Mouse (Mus musculus): ENCODE data around the gene Uggt2. TPM values are rescaled to one million over a fixed set of nuclear protein-coding genes. Genes with fewer than 3 reads are reported as not detected.
"Not testable (repeated sequence)": the region's sequence is repeated elsewhere in the genome, so short reads cannot be mapped to it uniquely, and the experiment has no call there.

Uggt2 gene
- total and polyA plus RNA-seq, 2 experiments from 2014 or later, result 12.6 to 31.0 TPM

DNA sequence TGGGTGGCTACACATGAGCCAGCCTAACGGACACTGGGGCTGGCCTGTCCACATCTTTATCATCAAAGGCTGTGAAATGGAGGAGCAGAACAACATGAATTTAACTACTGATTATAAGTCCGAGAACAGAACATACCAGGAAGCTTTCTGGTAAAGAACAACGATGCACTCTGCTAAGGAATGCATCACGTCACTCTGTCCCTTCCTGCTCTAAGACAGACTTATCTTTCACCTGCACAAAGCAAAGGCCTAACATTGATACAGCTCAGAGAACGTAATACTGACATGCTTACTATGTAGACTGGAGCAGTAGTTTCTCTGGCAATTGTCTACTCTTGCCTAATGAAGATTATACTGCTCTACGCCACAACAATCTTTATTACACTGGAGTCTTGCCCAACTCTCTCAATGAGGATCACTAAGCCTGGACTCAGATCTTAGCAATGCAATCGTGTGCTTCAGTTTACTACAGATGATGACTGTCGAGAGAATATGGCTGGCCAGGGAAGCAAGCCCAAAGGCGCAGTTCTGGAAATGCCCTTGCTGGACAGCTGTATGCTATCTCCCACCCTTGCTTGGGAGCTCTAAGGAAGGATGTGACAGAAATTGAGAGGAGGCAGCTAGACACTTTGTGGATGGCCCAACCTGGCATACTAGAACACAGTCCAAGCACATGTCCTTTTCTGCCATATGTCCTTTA is 103.9 kb downstream of the Uggt2 start:
- WGBS, result 92% methylated on average over 9 of the region's 9 CpGs
- no peak overlapping the region for H3K4me2 ChIP-seq (ENCODE audit: low read depth, low read length, poor library complexity, severe bottlenecking)
- no peaks in the 10 kb centered on the region for H3K4me1 ChIP-seq (ENCODE audit: insufficient read depth, low read length)
- H3K9me3 ChIP-seq (ENCODE audit: low read length), result no peaks in the 10 kb centered on the region
- TF ChIP-seq CTCF (IDR thresholded peaks at IDR 0.05), result no peak
- no peak overlapping the region for H3K9ac ChIP-seq (replicated peaks; ENCODE audit: low read length, poor library complexity, severe bottlenecking)
- H3K4me3 ChIP-seq (ENCODE audit: low read depth, low read length), result no peak overlapping the region
- no peak for DNase-seq (ENCODE audit: low spot score)
- no peaks in the 10 kb centered on the region for H3K27me3 ChIP-seq (ENCODE audit: insufficient read depth, low read length)
- H3K36me3 ChIP-seq (ENCODE audit: insufficient read depth, low read length), result peaks cover 35% of the 10 kb centered on the region
- H3K27ac ChIP-seq (ENCODE audit: low read depth, low read length), result no peak overlapping the region
- no peak for ATAC-seq (ENCODE audit: low FRiP score)

DNA sequence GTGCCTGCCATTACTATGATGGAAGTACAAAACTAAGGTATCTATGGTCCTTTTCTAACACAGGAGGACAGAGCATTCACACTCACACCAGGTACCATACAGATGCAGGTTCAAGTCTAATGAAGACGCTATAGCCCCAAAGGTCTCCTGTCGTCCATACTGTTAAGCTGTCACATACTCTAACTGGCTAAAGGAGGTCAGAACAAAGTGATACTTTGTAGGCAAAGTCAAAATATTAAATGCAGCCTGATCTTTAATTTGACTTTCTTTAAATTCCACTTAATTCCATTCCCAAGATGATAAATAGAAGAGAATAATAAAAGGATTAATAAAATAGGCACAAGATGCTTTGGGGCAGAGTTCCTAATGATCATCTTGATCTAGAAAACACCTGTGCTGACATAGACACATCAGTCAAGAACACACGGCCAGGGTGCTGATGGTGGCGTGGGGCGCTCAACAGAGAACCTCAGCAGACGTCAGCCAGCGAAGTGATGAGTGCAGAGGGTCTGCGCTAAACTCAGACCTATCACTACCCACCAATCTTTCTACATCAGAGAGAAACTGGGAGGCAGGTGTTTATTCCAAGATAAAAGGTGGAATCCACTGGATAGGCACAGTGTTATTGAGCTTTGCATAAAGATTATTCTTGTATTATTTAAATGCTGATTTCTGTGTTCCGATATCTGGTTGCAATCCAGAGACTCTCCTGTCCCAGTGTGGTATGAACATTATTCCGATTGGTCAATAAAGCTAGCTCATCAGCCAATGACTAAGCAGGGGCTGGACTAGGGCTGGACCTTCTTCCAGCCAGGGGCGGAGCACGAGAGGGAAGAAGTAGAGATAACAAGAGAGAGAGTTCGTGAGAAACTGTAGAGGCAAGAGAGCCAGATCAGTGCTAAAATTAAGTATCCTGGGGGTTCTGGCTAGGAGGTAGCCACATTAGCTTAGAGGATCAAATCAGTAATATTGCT is 111.4 kb downstream of the Uggt2 start:
- Histone ChIP-seq H3K36me3 (ENCODE audit: insufficient read depth, low read length) (peaks cover 5% of the 10 kb centered on the region), H3K9me3 (ENCODE audit: low read length) (no peaks in the 10 kb centered on the region), H3K4me2 (ENCODE audit: low read depth, low read length, poor library complexity, severe bottlenecking) (no peak overlapping the region), H3K27me3 (ENCODE audit: insufficient read depth, low read length) (no peaks in the 10 kb centered on the region), H3K4me3 (ENCODE audit: low read depth, low read length) (no peak overlapping the region), H3K9ac (replicated peaks; ENCODE audit: low read length, poor library complexity, severe bottlenecking) (no peak overlapping the region), H3K27ac (ENCODE audit: low read depth, low read length) (no peak overlapping the region), H3K4me1 (ENCODE audit: insufficient read depth, low read length) (no peaks in the 10 kb centered on the region)
- no peak for TF ChIP-seq CTCF (IDR thresholded peaks at IDR 0.05)
- ATAC-seq (ENCODE audit: low FRiP score) (0 out of 2 replicates have a peak, but pooled peaks have one; percentile 11), DNase-seq (ENCODE audit: low spot score) (no peak)
- 63% methylated on average over 13 of the region's 13 CpGs for WGBS

DNA sequence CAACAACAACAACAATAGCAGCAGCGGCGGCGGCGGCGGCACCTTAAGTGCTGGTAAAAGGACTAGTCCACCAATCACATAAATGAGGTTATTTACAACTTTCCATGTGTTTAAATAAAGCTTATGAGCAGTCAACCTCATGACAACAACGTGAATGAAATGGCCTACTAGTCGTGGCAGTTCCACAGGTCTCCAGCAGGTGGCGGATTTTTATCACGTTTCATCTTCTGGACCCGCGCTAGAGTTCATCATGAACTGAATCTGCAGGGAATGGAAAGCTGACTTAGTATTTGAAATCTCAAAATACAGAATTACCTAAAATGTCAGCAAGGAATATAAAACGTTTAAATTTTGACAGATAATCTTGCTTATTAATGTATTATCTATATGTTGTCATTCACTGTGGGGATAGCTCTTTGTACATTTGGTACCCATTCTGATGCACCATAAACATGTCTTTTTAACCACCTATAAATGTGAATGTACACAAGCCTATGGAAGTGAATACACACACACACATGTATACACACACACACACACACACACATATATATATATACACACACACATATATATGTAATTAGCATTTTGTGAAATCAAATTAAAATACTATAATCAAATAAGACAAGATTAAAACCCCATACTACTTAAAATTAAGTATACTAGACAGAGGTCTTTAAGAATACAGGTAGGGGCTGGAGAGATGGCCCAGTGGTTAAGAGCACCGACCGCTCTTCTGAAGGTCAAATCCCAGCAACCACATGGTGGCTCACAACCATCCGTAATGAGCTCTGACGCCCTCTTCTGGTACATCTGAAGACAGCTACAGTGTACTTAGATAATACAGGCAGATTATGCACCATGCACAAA is 112.3 kb downstream of the Uggt2 start:
- Histone ChIP-seq H3K9ac (replicated peaks; ENCODE audit: low read length, poor library complexity, severe bottlenecking) (no peak overlapping the region), H3K4me3 (ENCODE audit: low read depth, low read length) (no peak overlapping the region), H3K36me3 (ENCODE audit: insufficient read depth, low read length) (peaks cover 4% of the 10 kb centered on the region), H3K9me3 (ENCODE audit: low read length) (no peaks in the 10 kb centered on the region), H3K27ac (ENCODE audit: low read depth, low read length) (no peak overlapping the region), H3K4me1 (ENCODE audit: insufficient read depth, low read length) (no peaks in the 10 kb centered on the region), H3K27me3 (ENCODE audit: insufficient read depth, low read length) (no peaks in the 10 kb centered on the region), H3K4me2 (ENCODE audit: low read depth, low read length, poor library complexity, severe bottlenecking) (no peak overlapping the region)
- 39% methylated on average over 16 of the region's 16 CpGs for WGBS
- TF ChIP-seq CTCF (IDR thresholded peaks at IDR 0.05), result peak; percentile 91
- peak; percentile 85 for DNase-seq (ENCODE audit: low spot score)
- peak; percentile 20; the same call in 1 of the 2 replicates for ATAC-seq (ENCODE audit: low FRiP score)

DNA sequence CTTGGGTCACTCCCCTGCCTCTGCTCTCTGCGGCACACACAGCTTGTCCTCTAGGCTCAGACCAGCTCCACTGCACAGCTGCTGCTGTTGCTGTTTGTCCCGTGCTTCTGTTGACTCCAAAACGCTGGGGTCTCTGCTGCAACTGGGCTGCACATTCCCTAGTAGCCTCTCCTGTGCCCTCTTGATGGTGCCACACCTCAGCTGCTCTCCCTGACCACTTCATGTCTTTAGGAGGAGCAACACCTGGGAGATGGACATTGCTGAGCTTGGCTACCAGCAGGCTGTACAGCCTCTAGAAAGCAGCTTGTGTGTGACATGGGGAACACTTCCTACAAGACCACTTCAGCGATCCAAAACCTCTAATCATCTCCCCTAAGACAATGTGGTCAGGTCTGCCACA is 115.1 kb downstream of the Uggt2 start:
- H3K4me2 ChIP-seq (ENCODE audit: low read depth, low read length, poor library complexity, severe bottlenecking), result no peak overlapping the region
- ATAC-seq (ENCODE audit: low FRiP score) (no peak), DNase-seq (ENCODE audit: low spot score) (no peak)
- no peak overlapping the region for H3K9ac ChIP-seq (replicated peaks; ENCODE audit: low read length, poor library complexity, severe bottlenecking)
- no peak overlapping the region for H3K4me3 ChIP-seq (ENCODE audit: low read depth, low read length)
- H3K27ac ChIP-seq (ENCODE audit: low read depth, low read length), result no peak overlapping the region
- H3K36me3 ChIP-seq (ENCODE audit: insufficient read depth, low read length), result peaks cover 11% of the 10 kb centered on the region
- H3K9me3 ChIP-seq (ENCODE audit: low read length), result no peaks in the 10 kb centered on the region
- WGBS, result 89% methylated on average over 4 of the region's 4 CpGs
- no peak for TF ChIP-seq CTCF (IDR thresholded peaks at IDR 0.05)
- no peaks in the 10 kb centered on the region for H3K27me3 ChIP-seq (ENCODE audit: insufficient read depth, low read length)
- no peaks in the 10 kb centered on the region for H3K4me1 ChIP-seq (ENCODE audit: insufficient read depth, low read length)

DNA sequence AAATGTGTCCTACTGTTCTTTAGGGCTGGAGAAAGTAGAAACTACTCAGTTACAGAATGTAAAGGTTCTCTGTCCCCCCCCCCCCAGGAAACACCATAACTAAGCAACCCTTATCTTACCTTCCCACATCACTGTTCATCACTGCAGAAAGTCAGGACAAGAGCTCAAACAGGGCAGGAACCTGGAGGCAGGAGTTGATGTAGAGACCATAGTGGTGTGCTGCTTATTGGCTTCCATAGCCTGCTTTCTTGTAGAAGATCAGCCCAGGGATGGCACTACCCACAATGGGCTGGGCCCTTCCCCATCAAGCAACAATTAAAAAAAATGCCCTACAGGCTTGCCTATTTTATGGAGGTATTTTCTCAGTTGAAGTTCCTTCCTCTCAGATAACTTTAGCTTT is 115.8 kb downstream of the Uggt2 start:
- Histone ChIP-seq H3K4me3 (ENCODE audit: low read depth, low read length) (no peak overlapping the region), H3K27me3 (ENCODE audit: insufficient read depth, low read length) (no peaks in the 10 kb centered on the region), H3K4me1 (ENCODE audit: insufficient read depth, low read length) (no peaks in the 10 kb centered on the region), H3K27ac (ENCODE audit: low read depth, low read length) (no peak overlapping the region), H3K4me2 (ENCODE audit: low read depth, low read length, poor library complexity, severe bottlenecking) (no peak overlapping the region), H3K9ac (replicated peaks; ENCODE audit: low read length, poor library complexity, severe bottlenecking) (no peak overlapping the region), H3K9me3 (ENCODE audit: low read length) (no peaks in the 10 kb centered on the region), H3K36me3 (ENCODE audit: insufficient read depth, low read length) (peaks cover 16% of the 10 kb centered on the region)
- TF ChIP-seq CTCF (IDR thresholded peaks at IDR 0.05), result no peak
- ATAC-seq (ENCODE audit: low FRiP score) (no peak), DNase-seq (ENCODE audit: low spot score) (no peak)

DNA sequence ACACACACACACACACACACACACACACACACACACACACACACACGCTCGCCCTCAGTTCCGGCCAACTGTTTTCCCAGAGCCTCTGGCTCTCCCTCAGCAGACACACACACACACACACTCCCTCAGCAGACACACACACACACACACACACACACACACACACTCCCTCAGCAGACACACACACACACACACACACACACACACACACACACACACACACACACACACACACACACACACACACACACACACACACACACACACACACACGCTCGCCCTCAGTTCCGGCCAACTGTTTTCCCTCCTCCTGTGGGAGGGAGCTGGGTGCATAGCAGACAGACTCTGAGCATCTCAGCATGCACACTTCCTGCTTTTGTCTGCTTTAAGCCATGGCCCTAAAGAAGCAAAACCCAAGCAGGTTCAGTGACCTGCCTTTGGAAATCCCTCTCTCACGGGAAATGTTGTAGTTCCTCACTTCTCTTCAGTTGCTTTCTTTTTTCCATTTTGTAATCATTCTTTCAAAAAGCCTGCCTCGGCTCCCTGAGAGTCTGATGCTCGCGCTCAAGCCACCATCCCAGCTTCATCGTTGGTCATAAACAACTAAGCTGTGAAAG is 116.7 kb downstream of the Uggt2 start:
- not testable (repeated sequence) for ATAC-seq (ENCODE audit: low FRiP score); H3K4me1 ChIP-seq (ENCODE audit: insufficient read depth, low read length); H3K9ac ChIP-seq (replicated peaks; ENCODE audit: low read length, poor library complexity, severe bottlenecking); H3K4me3 ChIP-seq (ENCODE audit: low read depth, low read length); H3K4me2 ChIP-seq (ENCODE audit: low read depth, low read length, poor library complexity, severe bottlenecking); H3K9me3 ChIP-seq (ENCODE audit: low read length); DNase-seq (ENCODE audit: low spot score); H3K27me3 ChIP-seq (ENCODE audit: insufficient read depth, low read length)
- peaks cover 25% of the 10 kb centered on the region for H3K36me3 ChIP-seq (ENCODE audit: insufficient read depth, low read length)
- peak overlapping the region; percentile 55; the same call in 1 of the 2 replicates for H3K27ac ChIP-seq (ENCODE audit: low read depth, low read length)
- WGBS, result 52% methylated on average over 11 of the region's 11 CpGs

DNA sequence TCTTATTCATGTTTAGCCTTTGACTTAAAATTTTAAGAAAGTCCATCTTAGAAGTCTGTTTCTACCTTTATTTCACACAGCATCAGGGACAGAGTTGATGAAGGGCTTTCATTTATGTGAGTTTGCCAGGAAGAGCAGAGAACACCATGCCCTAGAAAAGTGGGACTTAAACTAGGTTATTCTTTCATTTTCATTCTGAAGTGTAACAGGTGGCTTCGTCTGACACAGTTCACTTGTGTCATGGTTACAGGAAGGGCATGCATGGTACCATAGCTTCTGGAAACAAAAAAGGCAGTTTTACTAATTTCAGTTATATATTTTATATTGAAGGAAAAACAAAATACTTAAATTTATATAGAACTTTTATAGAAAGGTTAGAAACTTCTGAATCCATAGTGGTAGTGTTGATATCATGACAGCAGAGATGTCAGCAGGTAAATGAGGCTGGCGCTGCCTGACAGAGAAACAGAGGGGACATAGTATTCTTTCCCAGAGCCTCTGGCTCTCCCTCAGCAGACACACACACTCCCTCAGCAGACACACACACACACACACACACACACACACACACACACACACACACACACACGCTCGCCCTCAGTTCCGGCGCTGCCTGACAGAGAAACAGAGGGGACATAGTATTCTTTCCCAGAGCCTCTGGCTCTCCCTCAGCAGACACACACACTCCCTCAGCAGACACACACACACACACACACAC is 117.4 kb downstream of the Uggt2 start:
- not testable (repeated sequence) for DNase-seq (ENCODE audit: low spot score)
- peak; percentile 62; the same call in 1 of the 2 replicates for ATAC-seq (ENCODE audit: low FRiP score)

More for the DNA sequence above, 117.4 kb downstream of the Uggt2 start:
- H3K36me3 ChIP-seq (ENCODE audit: insufficient read depth, low read length), result peaks cover 30% of the 10 kb centered on the region
- not testable (repeated sequence) for H3K9me3 ChIP-seq (ENCODE audit: low read length); H3K4me2 ChIP-seq (ENCODE audit: low read depth, low read length, poor library complexity, severe bottlenecking); H3K4me3 ChIP-seq (ENCODE audit: low read depth, low read length); H3K9ac ChIP-seq (replicated peaks; ENCODE audit: low read length, poor library complexity, severe bottlenecking); H3K27ac ChIP-seq (ENCODE audit: low read depth, low read length); H3K4me1 ChIP-seq (ENCODE audit: insufficient read depth, low read length); H3K27me3 ChIP-seq (ENCODE audit: insufficient read depth, low read length)
- 67% methylated on average over 4 of the region's 6 CpGs for WGBS
